Mouse (Mus musculus): Measurements from ENCODE around the gene 4930524B15Rik. TPM values are rescaled to one million over a fixed set of nuclear protein-coding genes. Genes with fewer than 3 reads are reported as not detected.

4930524B15Rik gene
- total RNA-seq, 2 experiments from 2014 or later, result not detected

- DNase-seq (ENCODE audit: low spot score in 2 of 2), result no peak
Measured at GRCm38 (mm10) chr11:31983249-31983648, 17.9 kb downstream of the 4930524B15Rik start.

- no peak for DNase-seq (ENCODE audit: low spot score in 2 of 2)
Measured at GRCm38 (mm10) chr11:31984786-31985185, 19.4 kb downstream of the 4930524B15Rik start.

- no peak for DNase-seq (ENCODE audit: low spot score in 2 of 2)
Measured at GRCm38 (mm10) chr11:31992535-31992934, 27.1 kb downstream of the 4930524B15Rik start.

GRCm38 (mm10) chr11:31999716-32000115 is 34.3 kb downstream of the 4930524B15Rik start:
- no peak for DNase-seq (ENCODE audit: low spot score in 2 of 2)

GRCm38 (mm10) chr11:32000281-32000680 is 34.9 kb downstream of the 4930524B15Rik start, which contains the start of gene Nsg2:
TSS of gene Nsg2 (plus strand) at chr11:32000463.
- peak; percentile 90 to 93 for DNase-seq (ENCODE audit: low spot score in 2 of 2)

- no peak for DNase-seq (ENCODE audit: low spot score in 2 of 2)
Measured at GRCm38 (mm10) chr11:32001181-32001910, 36.0 kb downstream of the 4930524B15Rik start.

- peak in 1 of 2 experiments; percentile 66 for DNase-seq (ENCODE audit: low spot score in 2 of 2)
Measured at GRCm38 (mm10) chr11:32002670-32003072, 37.3 kb downstream of the 4930524B15Rik start.

- DNase-seq (ENCODE audit: low spot score in 2 of 2), result peak in 1 of 2 experiments; percentile 6
Measured at GRCm38 (mm10) chr11:32008049-32008448, 42.7 kb downstream of the 4930524B15Rik start.

GRCm38 (mm10) chr11:32008852-32009251 is 43.5 kb downstream of the 4930524B15Rik start:
- DNase-seq (ENCODE audit: low spot score in 2 of 2), result peak in 1 of 2 experiments; percentile 19

GRCm38 (mm10) chr11:32009961-32010662 is 44.7 kb downstream of the 4930524B15Rik start:
- DNase-seq (ENCODE audit: low spot score in 2 of 2), result peak; percentile 47 to 70

- DNase-seq (ENCODE audit: low spot score in 2 of 2), result no peak
Measured at GRCm38 (mm10) chr11:32010663-32010970, 45.2 kb downstream of the 4930524B15Rik start.

GRCm38 (mm10) chr11:32011867-32012603 is 46.6 kb downstream of the 4930524B15Rik start:
- DNase-seq (ENCODE audit: low spot score in 2 of 2), result peak in 1 of 2 experiments; percentile 45

- DNase-seq (ENCODE audit: low spot score in 2 of 2), result no peak
Measured at GRCm38 (mm10) chr11:32013014-32013427, 47.6 kb downstream of the 4930524B15Rik start.

- no peak for DNase-seq (ENCODE audit: low spot score in 2 of 2)
Measured at GRCm38 (mm10) chr11:32013561-32013960, 48.2 kb downstream of the 4930524B15Rik start.

GRCm38 (mm10) chr11:32018201-32018600 is 52.8 kb downstream of the 4930524B15Rik start:
- no peak for DNase-seq (ENCODE audit: low spot score in 2 of 2)

- peak in 1 of 2 experiments; percentile 75 for DNase-seq (ENCODE audit: low spot score in 2 of 2)
Measured at GRCm38 (mm10) chr11:32020031-32020965, 54.9 kb downstream of the 4930524B15Rik start.

- DNase-seq (ENCODE audit: low spot score in 2 of 2), result no peak
Measured at GRCm38 (mm10) chr11:32026634-32027033, 61.2 kb downstream of the 4930524B15Rik start.

GRCm38 (mm10) chr11:32027474-32028342 is 62.3 kb downstream of the 4930524B15Rik start:
- DNase-seq (ENCODE audit: low spot score in 2 of 2), result peak; percentile 62 to 88

GRCm38 (mm10) chr11:32028605-32029004 is 63.2 kb downstream of the 4930524B15Rik start:
- DNase-seq (ENCODE audit: low spot score in 2 of 2), result no peak

Measured in layer of hippocampus, adult 18-20 months (tissue).